Mouse (Mus musculus) mature B cell (primary cell): Measurements from ENCODE around the gene Tmem254a.
"Not testable (repeated sequence)": the region's sequence is repeated elsewhere in the genome, so short reads cannot be mapped to it uniquely, and the experiment has no call there.

Experiments
- in situ Hi-C: fragments of 300-500 bp; cut with MboI; formaldehyde crosslinking; loops from 2 replicates; pipeline ENCODE4 v1.14.3; 2019

The Tmem254a gene

GRCm38 (mm10) chr14:25927562-25927881, at the start of gene Tmem254a:
TSS of gene Tmem254a (minus strand) at chr14:25927672.
- in situ Hi-C loops, result not testable (repeated sequence)

DNA sequence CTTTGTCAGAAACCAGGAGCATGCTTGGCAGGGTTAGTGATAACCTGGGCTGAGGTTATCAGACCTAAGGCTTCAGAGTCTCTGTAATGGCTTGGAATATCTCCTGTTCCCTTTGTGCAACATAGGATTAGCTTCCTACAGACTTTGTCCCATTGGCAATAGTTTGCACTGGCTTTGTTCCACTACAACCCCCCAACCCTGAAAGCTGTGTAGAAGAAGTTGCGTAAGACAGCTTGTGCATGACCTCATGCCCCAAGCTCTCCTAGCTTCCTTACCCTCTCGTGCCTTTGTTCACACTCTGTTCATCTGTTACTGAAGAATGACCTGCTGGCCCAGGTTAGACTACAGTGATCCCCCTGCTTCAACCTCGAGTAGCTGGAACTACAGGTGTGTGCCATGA, 30.4 kb upstream of the Tmem254a start:
- in situ Hi-C loops, result not testable (repeated sequence)

- in situ Hi-C loops, result not testable (repeated sequence)
Observed at GRCm38 (mm10) chr14:25938004-25938403, 10.5 kb upstream of the Tmem254a start, which contains the start of gene Cphx1. TSS of gene Cphx1 (plus strand) at chr14:25938304.

DNA sequence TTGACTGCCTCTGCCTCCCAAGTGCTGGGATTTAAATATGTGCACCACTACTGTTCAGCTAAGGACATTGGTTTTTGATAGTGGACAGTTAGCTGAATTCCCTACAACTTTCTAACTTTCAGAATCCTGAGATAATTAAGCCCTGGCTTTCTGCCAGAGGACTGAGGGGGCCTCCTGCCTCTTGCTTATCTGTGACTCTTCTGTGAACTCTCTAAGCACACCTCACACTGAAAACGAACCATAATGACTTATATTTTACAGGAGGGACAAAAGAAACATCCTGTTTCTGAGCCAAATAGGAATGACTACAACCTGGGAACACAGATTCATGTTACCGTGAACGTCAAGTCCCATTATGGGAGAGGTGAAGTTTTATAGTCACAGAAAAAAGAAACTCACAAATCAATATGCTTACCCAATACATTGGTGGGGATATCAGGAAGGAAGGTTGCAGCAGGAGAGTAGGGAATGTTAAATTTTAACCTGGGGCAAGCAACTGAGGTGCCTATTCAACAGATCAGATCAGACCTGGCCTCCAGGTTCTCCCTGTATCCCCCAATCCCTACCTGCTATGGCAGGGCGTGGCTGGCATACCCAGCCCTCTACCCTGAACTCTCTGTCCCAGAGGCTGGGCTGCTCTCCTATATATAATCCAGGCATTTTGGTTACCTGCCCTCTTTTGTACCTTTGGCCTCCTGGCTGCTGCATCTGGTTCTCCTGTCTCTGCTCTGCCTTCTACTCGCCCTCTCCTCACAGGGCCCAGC, 9.6 kb upstream of the Tmem254a start:
- in situ Hi-C loops, result not testable (repeated sequence)

GRCm38 (mm10) chr14:25926814-25927561, 484 bp downstream of the Tmem254a start:
- in situ Hi-C loops, result not testable (repeated sequence)

DNA sequence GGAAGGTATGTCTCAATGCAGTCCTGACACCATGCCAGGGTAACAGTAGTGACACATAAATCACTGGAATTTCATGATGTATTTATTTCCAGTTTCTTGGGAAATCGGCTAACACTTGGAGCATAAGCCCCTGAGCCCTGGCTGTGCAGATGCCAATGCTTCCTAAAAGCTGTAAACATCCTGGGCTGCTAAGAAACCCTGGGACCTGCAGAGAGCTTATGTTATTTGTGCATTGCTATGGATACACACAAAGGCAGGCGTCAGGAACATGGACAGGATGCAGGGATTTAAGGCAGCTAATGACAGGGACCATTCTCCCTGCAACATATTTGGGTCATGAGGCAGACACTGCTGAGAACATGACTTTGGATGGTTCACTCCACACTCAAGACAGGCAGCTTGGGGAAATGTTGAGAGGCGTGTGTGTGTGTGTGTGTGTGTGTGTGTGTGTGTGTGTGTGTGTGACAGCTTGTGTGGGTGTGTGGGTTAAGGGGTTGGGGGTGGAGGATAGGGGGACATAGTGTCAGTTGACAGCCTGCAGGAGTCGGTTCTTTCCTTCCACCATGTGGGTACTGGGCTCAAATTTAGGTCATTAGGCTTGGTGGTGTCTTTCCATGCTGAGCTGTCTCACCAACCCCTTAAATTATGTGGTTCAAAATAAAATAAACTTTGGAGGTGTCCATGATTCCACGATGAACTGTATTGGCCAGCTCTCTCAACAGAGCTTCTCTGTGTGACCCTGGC, 8.9 kb downstream of the Tmem254a start:
- in situ Hi-C loops, result not testable (repeated sequence)

DNA sequence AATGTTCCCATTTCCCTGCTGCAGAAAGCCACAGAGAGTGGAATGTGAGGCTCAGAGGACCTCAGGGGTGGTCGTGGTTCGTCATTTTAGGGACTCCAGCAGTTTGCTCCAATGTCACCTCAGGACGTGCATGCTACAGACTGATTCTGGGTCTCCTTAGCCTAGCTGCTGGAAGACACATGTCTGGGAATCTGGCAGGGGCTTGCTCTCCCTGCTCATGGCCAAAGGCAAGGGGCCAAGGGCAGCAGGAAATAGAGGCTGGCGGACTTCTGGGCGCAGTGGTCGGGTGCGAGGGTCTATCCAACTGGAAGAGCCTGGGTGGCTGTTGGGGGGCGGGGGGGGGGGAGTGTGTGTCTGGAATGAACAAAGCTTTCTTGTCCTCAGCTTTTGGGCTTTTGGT, 18.5 kb downstream of the Tmem254a start:
- in situ Hi-C loops, result not testable (repeated sequence)

GRCm38 (mm10) chr14:25907272-25907671, 20.2 kb downstream of the Tmem254a start:
- in situ Hi-C loops, result not testable (repeated sequence)

DNA sequence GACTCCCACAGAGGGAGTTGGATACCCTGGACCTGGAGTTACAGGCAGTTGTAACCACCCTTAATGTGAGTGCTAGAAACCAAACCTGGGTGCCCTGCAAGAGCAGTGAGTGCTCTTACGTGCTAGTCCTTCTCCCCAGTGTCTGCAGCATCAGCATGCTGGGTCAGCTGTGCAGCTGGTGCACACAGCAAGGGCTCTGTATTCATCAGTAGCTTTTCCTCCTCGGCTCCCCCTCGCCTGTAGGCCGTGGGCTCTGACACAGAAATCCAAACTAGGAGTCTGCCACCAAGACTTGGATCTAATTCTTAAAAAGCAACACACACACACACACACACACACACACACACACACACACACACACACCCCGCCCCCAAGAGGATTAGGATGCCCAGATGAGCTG, 22.2 kb downstream of the Tmem254a start:
- in situ Hi-C loops, result not testable (repeated sequence)

GRCm38 (mm10) chr14:25903000-25903399, 24.5 kb downstream of the Tmem254a start, which contains the start of gene Plac9a:
TSS of gene Plac9a (minus strand) at chr14:25903100.
- in situ Hi-C loops, result not testable (repeated sequence)

- in situ Hi-C loops, result not testable (repeated sequence)
Observed at GRCm38 (mm10) chr14:25895686-25896085, 31.8 kb downstream of the Tmem254a start.

DNA sequence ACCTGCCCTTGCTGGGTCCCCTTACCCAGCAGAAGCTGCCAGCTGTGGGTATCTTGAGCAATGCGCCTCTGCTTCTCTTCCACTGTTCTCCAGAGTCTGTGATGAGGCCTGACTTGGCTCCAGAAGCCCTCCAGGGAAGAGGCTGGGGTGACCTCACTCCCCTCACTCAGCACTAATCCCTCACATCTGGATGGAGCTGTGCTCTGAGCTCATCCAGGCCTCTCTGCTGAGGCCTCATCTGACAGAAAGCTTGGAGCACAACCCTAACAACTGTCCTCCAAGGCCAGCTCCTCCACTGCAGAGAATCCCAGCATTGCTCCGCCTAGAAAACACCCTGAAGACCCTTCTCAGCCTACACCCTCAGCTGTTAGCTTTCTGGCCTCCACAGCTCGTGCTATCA, 32.9 kb downstream of the Tmem254a start:
- in situ Hi-C loops, result not testable (repeated sequence)

GRCm38 (mm10) chr14:25885886-25886285, 41.6 kb downstream of the Tmem254a start:
- in situ Hi-C loops, result not testable (repeated sequence)

- in situ Hi-C loops, result not testable (repeated sequence)
Observed at GRCm38 (mm10) chr14:25881769-25882168, 45.7 kb downstream of the Tmem254a start.

- in situ Hi-C loops, result not testable (repeated sequence)
Observed at GRCm38 (mm10) chr14:25876640-25877039, 50.8 kb downstream of the Tmem254a start.
